Mouse (Mus musculus) kidney, embryonic 14.5 days (tissue): Measurements from ENCODE around the gene Naa35. TPM values are rescaled to one million over a fixed set of nuclear protein-coding genes. Genes with fewer than 3 reads are reported as not detected.

Source experiments
- ATAC-seq: fragments of 200-750 bp; cut with Nextera tagmentation; 2 replicates; pipeline ENCODE4 v1.8.0; 2017; ENCODE audit warnings: moderate number of reproducible peaks, mild to moderate bottlenecking, moderate TSS enrichment, moderate library complexity; ENCODE audit not compliant: low FRiP score, low TSS enrichment
- H3K27ac ChIP-seq: fragments of 300-500 bp; sonication (generic); 2 replicates; pipeline ENCODE4 v1.5.1; 2014; ENCODE audit warnings: low read depth, mild to moderate bottlenecking, low read length, moderate library complexity, mixed read lengths
- H3K27me3 ChIP-seq: fragments of 300-500 bp; sonication (generic); 2 replicates; pipeline ENCODE4 v1.6.1; 2014; ENCODE audit warnings: mild to moderate bottlenecking, low read length; ENCODE audit not compliant: control insufficient read depth, insufficient read depth
- H3K36me3 ChIP-seq: fragments of 300-500 bp; sonication (generic); 2 replicates; pipeline ENCODE4 v1.6.1; 2014; ENCODE audit warnings: low read length, mixed read lengths; ENCODE audit not compliant: control insufficient read depth, insufficient read depth
- H3K4me1 ChIP-seq: fragments of 300-500 bp; sonication (generic); 2 replicates; pipeline ENCODE4 v1.6.1; 2014; ENCODE audit warnings: low read length, mixed read lengths; ENCODE audit not compliant: control insufficient read depth, insufficient read depth
- H3K4me2 ChIP-seq: fragments of 300-500 bp; sonication (generic); replicated peaks from 2 replicates; pipeline ENCODE4 v1.6.1; 2014; ENCODE audit warnings: low read depth, mild to moderate bottlenecking, low read length
- H3K4me3 ChIP-seq: fragments of 300-500 bp; sonication (generic); 2 replicates; pipeline ENCODE4 v1.5.1; 2014; ENCODE audit warnings: mild to moderate bottlenecking, low read length
- H3K9ac ChIP-seq: fragments of 300-500 bp; sonication (generic); 2 replicates; pipeline ENCODE4 v1.6.1; 2014; ENCODE audit warnings: low read depth, mild to moderate bottlenecking, low read length, moderate library complexity
- H3K9me3 ChIP-seq: fragments of 300-500 bp; sonication (generic); 2 replicates; pipeline ENCODE4 v1.6.1; 2016; ENCODE audit warnings: low read length; ENCODE audit not compliant: control insufficient read depth
- WGBS: fragments of 180-500 bp; shearing (Covaris S2); extraction: QIAGEN DNeasy Blood & Tissue Kit; methylation state at CpG from one replicate; pipeline ENCODE4 v1.1.7; 2014; 5-methylcytosine and 5-hydroxymethylcytosine counted together
- polyA plus RNA-seq: library from polyadenylated mRNA; unstranded; fragments of >200 nt; fragmentation: Nextera tagmentation; extraction: Ambion mirVana; gene quantifications from 2 replicates; pipeline ENCODE4 v1.2.1, GENCODE M21; 2014

Naa35 gene
- polyA plus RNA-seq, 1 experiment from 2014 or later = 93.0 TPM

GRCm38 (mm10) chr13:59637800-59638199, 52.7 kb downstream of the Naa35 start:
- Histone ChIP-seq H3K36me3 (peaks cover 52% of the 10 kb centered on the region), H3K27ac (no peak overlapping the region), H3K4me2 (no peak overlapping the region), H3K27me3 (no peaks in the 10 kb centered on the region), H3K4me1 (no peaks in the 10 kb centered on the region), H3K9me3 (no peaks in the 10 kb centered on the region), H3K9ac (no peak overlapping the region), H3K4me3 (no peak overlapping the region)
- no peak for ATAC-seq
- 88% methylated on average over 7 of the region's 7 CpGs for WGBS

- Histone ChIP-seq H3K27ac (no peak overlapping the region), H3K4me3 (no peak overlapping the region), H3K36me3 (peaks cover 34% of the 10 kb centered on the region), H3K4me2 (no peak overlapping the region), H3K9ac (no peak overlapping the region), H3K9me3 (no peaks in the 10 kb centered on the region), H3K4me1 (no peaks in the 10 kb centered on the region), H3K27me3 (no peaks in the 10 kb centered on the region)
- WGBS = 89% methylated on average over 16 of the region's 16 CpGs
- ATAC-seq = no peak
Measured at GRCm38 (mm10) chr13:59639368-59640177, 54.5 kb downstream of the Naa35 start.

- ATAC-seq = no peak
- no peaks in the 10 kb centered on the region for H3K9me3 ChIP-seq
- H3K9ac ChIP-seq = no peak overlapping the region
- no peak overlapping the region for H3K4me3 ChIP-seq
- peaks cover 35% of the 10 kb centered on the region for H3K36me3 ChIP-seq
- H3K27me3 ChIP-seq = no peaks in the 10 kb centered on the region
- no peak overlapping the region for H3K4me2 ChIP-seq
- WGBS = 83% methylated on average over 6 of the region's 6 CpGs
- no peaks in the 10 kb centered on the region for H3K4me1 ChIP-seq
- no peak overlapping the region for H3K27ac ChIP-seq
Measured at GRCm38 (mm10) chr13:59640178-59640440, 55.0 kb downstream of the Naa35 start.

- H3K4me2 ChIP-seq = no peak overlapping the region
- H3K9ac ChIP-seq = no peak overlapping the region
- H3K4me1 ChIP-seq = peaks cover 13% of the 10 kb centered on the region
- H3K9me3 ChIP-seq = no peaks in the 10 kb centered on the region
- H3K27ac ChIP-seq = no peak overlapping the region
- 92% methylated on average over 2 of the region's 2 CpGs for WGBS
- H3K27me3 ChIP-seq = no peaks in the 10 kb centered on the region
- H3K36me3 ChIP-seq = peaks cover 12% of the 10 kb centered on the region
- no peak for ATAC-seq
- no peak overlapping the region for H3K4me3 ChIP-seq
Measured at GRCm38 (mm10) chr13:59642818-59643217, 57.8 kb downstream of the Naa35 start.

GRCm38 (mm10) chr13:59645491-59645890, 60.4 kb downstream of the Naa35 start:
- Histone ChIP-seq H3K27ac (no peak overlapping the region), H3K9me3 (no peaks in the 10 kb centered on the region), H3K4me3 (no peak overlapping the region), H3K4me1 (peaks cover 19% of the 10 kb centered on the region), H3K9ac (no peak overlapping the region), H3K27me3 (no peaks in the 10 kb centered on the region), H3K4me2 (no peak overlapping the region), H3K36me3 (peaks cover 9% of the 10 kb centered on the region; the same call in 1 of the 2 replicates)
- ATAC-seq = no peak
- WGBS = 86% methylated on average over 3 of the region's 3 CpGs

GRCm38 (mm10) chr13:59646674-59647244, 61.7 kb downstream of the Naa35 start:
- Histone ChIP-seq H3K4me2 (no peak overlapping the region), H3K27ac (no peak overlapping the region; the same call in 1 of the 2 replicates), H3K9ac (0 out of 2 replicates have a peak overlapping the region, but pooled peaks have one; percentile 28), H3K9me3 (no peaks in the 10 kb centered on the region), H3K4me3 (no peak overlapping the region), H3K27me3 (no peaks in the 10 kb centered on the region), H3K4me1 (peaks cover 21% of the 10 kb centered on the region), H3K36me3 (peaks cover 9% of the 10 kb centered on the region; the same call in 1 of the 2 replicates)
- 46% methylated on average over 11 of the region's 11 CpGs for WGBS
- ATAC-seq = 0 out of 2 replicates have a peak, but pooled peaks have one; percentile 51

GRCm38 (mm10) chr13:59647484-59647883, 62.4 kb downstream of the Naa35 start:
- no peak overlapping the region for H3K9ac ChIP-seq
- peaks cover 21% of the 10 kb centered on the region for H3K4me1 ChIP-seq
- no peak overlapping the region for H3K27ac ChIP-seq
- no peak overlapping the region for H3K4me2 ChIP-seq
- H3K4me3 ChIP-seq = no peak overlapping the region
- no peak for ATAC-seq
- WGBS = 68% methylated on average over 6 of the region's 6 CpGs
- H3K9me3 ChIP-seq = no peaks in the 10 kb centered on the region
- H3K36me3 ChIP-seq = peaks cover 6% of the 10 kb centered on the region; the same call in 1 of the 2 replicates
- no peaks in the 10 kb centered on the region for H3K27me3 ChIP-seq

- no peak overlapping the region for H3K27ac ChIP-seq
- H3K9ac ChIP-seq = no peak overlapping the region
- H3K27me3 ChIP-seq = no peaks in the 10 kb centered on the region
- H3K9me3 ChIP-seq = no peaks in the 10 kb centered on the region
- H3K4me3 ChIP-seq = no peak overlapping the region
- H3K4me1 ChIP-seq = peaks cover 31% of the 10 kb centered on the region
- peaks cover 6% of the 10 kb centered on the region; the same call in 1 of the 2 replicates for H3K36me3 ChIP-seq
- 86% methylated on average over 6 of the region's 6 CpGs for WGBS
- H3K4me2 ChIP-seq = no peak overlapping the region
- no peak for ATAC-seq
Measured at GRCm38 (mm10) chr13:59648598-59648997, 63.5 kb downstream of the Naa35 start.

- no peak for ATAC-seq
- H3K9ac ChIP-seq = no peak overlapping the region
- no peak overlapping the region for H3K4me3 ChIP-seq
- H3K4me2 ChIP-seq = no peak overlapping the region
- peaks cover 5% of the 10 kb centered on the region; the same call in 1 of the 2 replicates for H3K36me3 ChIP-seq
- H3K27ac ChIP-seq = no peak overlapping the region
- H3K27me3 ChIP-seq = no peaks in the 10 kb centered on the region
- WGBS = 57% methylated on average over 5 of the region's 5 CpGs
- H3K4me1 ChIP-seq = peaks cover 31% of the 10 kb centered on the region
- H3K9me3 ChIP-seq = no peaks in the 10 kb centered on the region
Measured at GRCm38 (mm10) chr13:59649781-59650180, 64.7 kb downstream of the Naa35 start.
